Mouse (Mus musculus): Measurements from ENCODE around the gene Mboat1. TPM values are rescaled to one million over a fixed set of nuclear protein-coding genes. Genes with fewer than 3 reads are reported as not detected.

The Mboat1 gene
- total RNA-seq, 2 experiments from 2014 or later, result 15.2 to 19.1 TPM

GRCm38 (mm10) chr13:30239396-30239795 is 103.1 kb downstream of the Mboat1 start:
- ATAC-seq (ENCODE audit: poor library complexity, severe bottlenecking), result no peak

GRCm38 (mm10) chr13:30245573-30245972 is 109.3 kb downstream of the Mboat1 start:
- ATAC-seq (ENCODE audit: poor library complexity, severe bottlenecking), result no peak

- ATAC-seq (ENCODE audit: poor library complexity, severe bottlenecking), result no peak
Observed at GRCm38 (mm10) chr13:30250341-30250905, 114.1 kb downstream of the Mboat1 start.

GRCm38 (mm10) chr13:30251431-30251830 is 115.1 kb downstream of the Mboat1 start:
- no peak for ATAC-seq (ENCODE audit: poor library complexity, severe bottlenecking)

- no peak for ATAC-seq (ENCODE audit: poor library complexity, severe bottlenecking)
Observed at GRCm38 (mm10) chr13:30252692-30253091, 116.4 kb downstream of the Mboat1 start.

- ATAC-seq (ENCODE audit: poor library complexity, severe bottlenecking), result no peak
Observed at GRCm38 (mm10) chr13:30253636-30254264, 117.5 kb downstream of the Mboat1 start.

GRCm38 (mm10) chr13:30254421-30254820 is 118.1 kb downstream of the Mboat1 start:
- ATAC-seq (ENCODE audit: poor library complexity, severe bottlenecking), result no peak

GRCm38 (mm10) chr13:30258802-30259201 is 122.5 kb downstream of the Mboat1 start:
- ATAC-seq (ENCODE audit: poor library complexity, severe bottlenecking), result no peak

- no peak for ATAC-seq (ENCODE audit: poor library complexity, severe bottlenecking)
Observed at GRCm38 (mm10) chr13:30259326-30259725, 123.0 kb downstream of the Mboat1 start.

- peak; percentile 86 for ATAC-seq (ENCODE audit: poor library complexity, severe bottlenecking)
Observed at GRCm38 (mm10) chr13:30259912-30260560, 123.7 kb downstream of the Mboat1 start.

GRCm38 (mm10) chr13:30263681-30264080 is 127.4 kb downstream of the Mboat1 start:
- no peak for ATAC-seq (ENCODE audit: poor library complexity, severe bottlenecking)

GRCm38 (mm10) chr13:30264303-30264702 is 128.0 kb downstream of the Mboat1 start:
- no peak for ATAC-seq (ENCODE audit: poor library complexity, severe bottlenecking)

GRCm38 (mm10) chr13:30264765-30265164 is 128.5 kb downstream of the Mboat1 start:
- ATAC-seq (ENCODE audit: poor library complexity, severe bottlenecking), result no peak

- no peak for ATAC-seq (ENCODE audit: poor library complexity, severe bottlenecking)
Observed at GRCm38 (mm10) chr13:30266036-30266435, 129.7 kb downstream of the Mboat1 start.

GRCm38 (mm10) chr13:30272040-30272686 is 135.9 kb downstream of the Mboat1 start:
- ATAC-seq (ENCODE audit: poor library complexity, severe bottlenecking), result peak; percentile 51; the same call in 1 of the 2 replicates

Other genes with a start within 250 kb of the Mboat1 start
- 7.3 and 7.5 TPM in 2 replicates for gene E2f3, start 150.4 kb upstream of the Mboat1 start, total RNA-seq (2015)
- 5.4 TPM in 2 replicates for gene E2f3, start 150.4 kb upstream of the Mboat1 start, total RNA-seq (2017)
- 0.40 and 1.4 TPM in 2 replicates for gene Agtr1a, start 200.0 kb downstream of the Mboat1 start, total RNA-seq (2015)
- 0.49 TPM in 1 of 2 replicates, not detected in the other for gene Agtr1a, start 200.0 kb downstream of the Mboat1 start, total RNA-seq (2017)